Mouse (Mus musculus) gastrocnemius, postnatal 4 days (tissue): ENCODE results near the gene Scfd2. TPM values are rescaled to one million over a fixed set of nuclear protein-coding genes. Genes with fewer than 3 reads are reported as not detected.

ENCODE experiments used
- DNase-seq, 2 experiments: peaks; one replicate each; pipeline ENCODE4 v3.0.0; 2021 to 2022; ENCODE audit warnings: low spot score in 2 of 2, mixed read lengths in 2 of 2
- total RNA-seq, 2 experiments: library from RNA; stranded (reverse); gene quantifications; 2 replicates each; pipeline ENCODE4 v1.2.3; 2021

Gene Scfd2
- total RNA-seq, 2 experiments from 2014 or later = 14.2 to 14.3 TPM

DNA sequence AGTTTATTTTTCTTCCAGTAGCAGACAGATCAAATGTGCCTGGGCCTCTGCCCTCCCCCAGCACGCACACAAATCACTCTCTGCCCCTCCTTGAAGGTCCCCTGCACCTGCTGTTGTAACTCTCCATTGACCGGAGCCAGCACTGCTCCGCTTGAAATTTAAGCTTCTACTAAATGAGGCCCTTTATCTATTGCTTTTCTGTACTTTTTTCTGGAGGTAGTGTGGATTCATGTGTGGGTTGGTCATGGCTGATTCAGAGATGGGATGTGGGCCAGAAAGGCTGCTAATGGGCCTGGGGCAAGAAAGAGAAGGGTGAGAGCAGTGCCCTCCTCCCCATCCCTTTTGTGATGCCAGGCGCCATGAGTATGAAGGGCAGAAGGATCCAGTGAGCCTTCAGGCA lies 285.1 kb downstream of the Scfd2 start:
- DNase-seq = no peak

DNA sequence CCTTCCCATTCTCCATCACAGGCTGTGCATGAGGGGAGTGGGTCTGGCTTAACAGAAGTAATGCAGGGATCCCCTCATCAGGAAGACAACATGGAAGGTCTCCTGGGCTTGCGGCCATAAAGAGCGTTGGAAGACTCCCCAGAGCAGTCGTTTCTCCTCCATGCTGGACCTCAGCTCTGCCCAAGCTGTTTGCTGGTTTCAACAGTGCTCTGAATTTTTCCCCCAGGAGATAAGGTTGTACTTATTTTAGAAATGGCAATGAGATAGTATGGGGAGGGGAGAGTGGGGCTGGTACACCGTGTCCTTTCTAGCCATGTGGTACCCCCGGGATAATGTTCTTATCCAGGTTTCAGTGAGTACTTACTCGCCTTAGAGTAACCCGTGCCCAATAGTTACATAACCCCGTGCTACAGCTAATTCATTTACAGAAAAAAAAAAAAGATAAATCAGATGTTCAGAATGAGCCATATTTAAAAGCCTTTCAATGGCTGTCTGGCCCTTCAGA lies 285.9 kb downstream of the Scfd2 start:
- no peak for DNase-seq

DNA sequence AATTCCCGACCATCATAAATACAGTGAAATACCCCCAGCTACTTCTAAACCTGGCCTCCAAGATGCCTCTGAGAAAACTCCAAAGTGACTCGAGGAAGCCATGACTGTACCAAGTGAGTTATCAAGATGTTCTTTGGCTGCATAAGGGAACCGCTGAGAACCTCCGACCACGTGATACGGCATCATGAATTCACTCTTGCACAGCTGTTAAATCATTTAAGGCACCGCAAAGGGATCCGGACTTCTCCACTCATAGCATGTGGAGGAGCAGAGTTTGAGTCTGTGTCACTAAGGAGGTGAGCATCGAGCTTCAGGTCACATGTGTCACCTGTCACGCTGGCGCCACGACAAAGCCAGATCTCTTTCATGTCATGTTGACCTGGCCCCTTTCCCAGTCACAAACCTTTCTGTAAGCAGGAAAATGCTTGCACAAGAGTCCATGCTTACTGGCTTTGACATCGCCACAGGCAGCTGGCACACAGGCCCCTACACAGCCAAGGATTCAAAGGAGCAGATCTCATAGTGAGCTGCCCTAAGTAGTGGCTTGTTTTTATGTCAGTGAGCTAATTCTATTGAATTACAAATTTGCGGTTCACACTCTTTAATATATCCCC lies 287.0 kb downstream of the Scfd2 start:
- DNase-seq = no peak

DNA sequence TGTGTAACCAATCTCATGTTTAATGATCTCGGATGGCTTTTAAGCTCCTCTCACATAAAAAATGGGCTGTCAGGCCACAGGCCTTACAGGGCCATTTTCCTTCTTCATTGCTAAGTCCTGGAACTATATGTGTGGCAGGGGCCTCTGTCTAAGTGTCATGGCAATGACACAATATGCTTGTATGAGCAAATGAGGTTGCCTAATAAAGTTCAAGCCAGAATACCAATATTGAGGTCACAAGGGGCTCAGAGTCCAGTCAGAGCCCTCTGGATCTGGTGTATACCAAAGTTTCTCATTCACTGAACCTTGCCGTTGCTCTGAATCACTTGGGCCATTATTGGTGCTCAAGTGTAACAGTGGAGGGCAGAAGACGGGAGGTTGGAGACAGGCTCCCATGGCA lies 288.9 kb downstream of the Scfd2 start:
- no peak for DNase-seq

DNA sequence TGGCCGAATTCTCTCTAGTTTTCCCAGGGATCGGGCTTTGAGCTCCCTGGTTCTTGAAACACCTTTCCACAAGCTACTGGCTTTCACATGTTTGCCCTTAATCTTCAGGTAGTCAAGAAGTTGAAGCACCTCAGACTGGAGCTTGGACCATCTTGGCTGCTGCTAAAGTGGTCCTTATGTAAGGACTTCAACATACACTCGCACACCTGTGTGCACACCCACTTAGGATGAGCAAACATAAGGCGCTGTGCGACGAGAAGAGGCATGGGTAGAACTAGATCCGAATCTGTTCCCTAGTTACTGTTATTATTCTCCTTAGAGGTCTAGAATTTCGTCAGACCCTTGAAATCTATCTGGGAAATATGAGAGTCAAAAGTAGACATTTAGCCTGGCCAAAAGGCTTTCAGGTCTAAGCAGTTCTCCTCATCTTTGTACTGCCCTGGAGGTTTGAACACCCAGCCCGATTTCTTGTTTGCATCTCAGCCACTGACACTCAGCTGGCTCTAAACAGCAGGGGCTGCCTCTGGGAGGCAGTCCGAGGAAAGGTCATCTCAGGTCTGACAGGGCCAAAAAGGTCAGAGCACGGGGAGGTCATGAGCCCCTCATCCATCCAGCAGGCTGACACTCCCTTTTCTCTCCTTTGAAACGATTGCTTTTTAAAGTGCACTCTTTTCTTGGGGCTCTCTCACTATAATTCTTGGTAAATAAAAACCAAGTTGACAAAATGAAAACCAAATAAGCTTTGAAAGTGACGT lies 290.5 kb downstream of the Scfd2 start:
- DNase-seq = no peak

DNA sequence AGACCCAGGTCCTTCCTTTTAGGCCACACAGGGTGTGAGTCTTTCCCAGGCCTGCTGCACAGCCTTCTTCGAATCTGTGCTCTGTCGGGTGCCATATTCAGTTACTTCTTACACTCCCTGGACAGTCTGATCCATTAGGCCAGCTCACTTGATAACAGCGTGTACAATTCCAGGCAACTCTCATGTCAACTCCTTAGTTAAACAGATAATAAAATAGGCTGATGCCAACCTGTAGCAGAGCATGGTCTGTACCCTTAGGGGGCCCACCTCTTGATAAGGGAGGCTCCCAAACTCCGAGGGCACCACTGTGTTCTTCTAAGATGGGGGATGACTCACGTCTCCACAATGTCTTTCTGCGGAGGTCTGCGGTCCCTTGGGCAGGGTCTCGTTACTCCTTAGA lies 291.3 kb downstream of the Scfd2 start:
- no peak for DNase-seq

DNA sequence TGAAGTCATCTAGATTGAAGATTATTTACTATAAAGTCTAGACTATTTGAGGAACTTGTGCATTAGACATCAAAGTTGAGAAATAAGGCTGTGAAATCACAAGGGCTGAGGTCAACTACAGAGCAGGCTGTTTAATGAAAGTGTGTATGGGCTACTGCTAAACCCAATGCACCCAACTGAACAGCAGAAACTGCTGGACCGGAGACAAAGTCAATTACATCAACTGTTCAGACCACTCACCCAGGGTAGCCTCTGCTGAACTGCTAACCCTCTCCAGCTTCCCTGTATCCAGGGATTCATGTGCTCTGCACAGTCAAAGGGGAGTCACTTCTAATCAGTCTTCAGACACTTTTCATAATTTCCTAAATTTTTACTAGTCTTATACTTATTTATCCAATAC lies 292.2 kb downstream of the Scfd2 start:
- DNase-seq = no peak

DNA sequence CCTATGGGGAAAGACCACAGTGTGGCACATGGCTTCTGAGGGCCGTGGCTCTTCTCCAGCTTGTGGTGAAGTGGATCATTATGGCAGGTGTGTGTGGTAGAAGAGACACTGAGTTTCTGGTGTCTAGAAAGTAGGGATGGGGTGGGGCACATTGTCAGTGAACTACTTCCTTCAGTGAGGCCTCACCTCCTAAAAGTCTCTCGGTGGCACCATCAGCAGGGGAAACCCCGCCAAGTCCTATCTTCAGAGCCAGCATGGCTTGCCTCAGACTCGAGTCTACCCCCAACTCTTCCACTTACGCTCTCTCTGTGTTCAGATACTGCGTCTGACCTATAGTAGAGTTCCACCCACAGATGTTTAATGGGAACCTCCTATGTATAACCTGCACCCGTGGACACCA lies 297.8 kb downstream of the Scfd2 start:
- DNase-seq = no peak

DNA sequence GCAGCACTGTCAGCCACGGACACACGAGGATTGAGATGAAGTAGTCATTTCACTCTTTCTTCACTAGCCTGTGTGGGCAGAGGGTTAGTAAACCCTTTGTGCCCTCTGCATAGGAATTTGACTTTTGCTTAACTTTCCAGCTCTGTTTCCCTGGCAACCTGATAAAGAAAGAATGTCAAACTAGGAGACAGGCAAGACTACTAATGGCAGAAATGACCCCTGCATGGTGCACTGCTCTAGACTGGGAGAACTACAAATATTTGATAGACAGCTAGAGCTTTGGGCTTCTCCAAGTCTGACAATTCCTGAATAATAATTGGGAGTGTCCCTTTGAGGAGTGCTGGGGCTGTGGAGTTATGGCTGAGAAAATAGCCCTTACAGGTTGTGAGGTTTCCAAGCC lies 301.0 kb downstream of the Scfd2 start:
- DNase-seq = no peak

DNA sequence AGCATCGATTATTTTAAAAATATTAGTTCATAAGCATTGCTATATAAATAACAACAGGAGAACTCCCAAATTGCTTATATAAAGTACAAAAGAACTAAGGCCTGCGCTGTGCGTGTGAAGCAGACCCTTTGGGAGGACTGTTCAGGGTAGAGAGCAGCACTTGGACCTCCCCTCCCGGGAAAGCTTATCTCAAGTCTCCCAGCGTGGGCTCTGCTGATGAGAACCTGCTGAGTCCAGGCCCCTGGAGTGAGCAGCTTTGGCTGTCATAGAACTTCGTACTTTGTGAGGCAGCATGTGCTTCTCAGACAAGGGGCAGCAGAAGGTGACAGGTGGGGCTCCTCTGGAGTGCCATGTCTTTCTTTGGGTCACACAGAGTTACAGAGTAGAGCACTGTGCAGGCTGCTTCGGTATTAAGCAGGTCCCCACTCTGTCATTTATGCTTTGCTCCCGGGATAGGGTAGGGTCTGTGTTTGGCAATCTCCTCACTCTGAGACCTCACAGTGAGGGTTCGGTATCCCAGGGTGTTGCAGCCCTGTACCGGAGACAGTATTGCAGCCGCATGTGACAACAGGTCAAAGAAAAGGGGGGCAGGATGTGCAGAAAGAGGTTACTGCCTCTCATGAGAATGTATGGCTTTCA lies 301.7 kb downstream of the Scfd2 start:
- no peak for DNase-seq

DNA sequence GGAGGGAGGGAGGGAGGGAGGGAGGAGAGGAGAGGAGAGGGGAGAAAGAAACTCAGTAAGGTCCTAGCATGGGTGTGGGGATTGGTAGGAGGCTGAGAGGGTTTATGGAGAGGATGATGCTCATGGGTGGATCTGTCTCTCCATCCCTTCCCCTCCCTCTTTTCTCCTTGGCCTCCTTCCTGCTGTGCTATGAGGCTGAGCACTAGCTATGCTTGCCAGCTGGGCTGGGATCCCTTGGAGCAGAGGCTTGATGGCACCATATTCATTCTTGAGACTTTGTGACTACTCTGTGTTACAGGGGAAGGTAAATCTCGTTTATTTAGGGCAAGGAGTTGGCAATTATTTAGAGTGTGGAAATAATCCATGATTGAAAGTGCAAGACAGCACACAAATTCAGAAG lies 302.6 kb downstream of the Scfd2 start:
- DNase-seq = no peak

DNA sequence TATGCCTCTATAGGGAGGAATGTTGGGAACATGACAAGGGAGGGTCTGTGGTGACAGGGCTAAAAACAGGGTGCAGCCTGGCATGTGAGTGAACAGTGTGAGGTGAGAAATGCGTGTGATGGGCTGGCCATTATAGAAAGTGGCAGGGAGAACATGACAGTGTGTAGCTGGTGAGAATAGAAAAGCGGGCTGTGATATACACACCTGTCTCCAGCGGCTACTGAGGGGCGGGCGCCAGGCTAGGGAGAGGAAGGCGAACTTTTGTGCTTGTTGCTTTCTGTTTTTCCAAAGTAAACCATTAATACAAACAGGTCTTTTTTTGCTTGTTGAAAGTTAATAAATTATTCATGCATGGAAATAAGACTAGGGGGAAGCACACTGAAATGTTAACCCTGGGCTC lies 304.2 kb downstream of the Scfd2 start:
- DNase-seq = no peak

DNA sequence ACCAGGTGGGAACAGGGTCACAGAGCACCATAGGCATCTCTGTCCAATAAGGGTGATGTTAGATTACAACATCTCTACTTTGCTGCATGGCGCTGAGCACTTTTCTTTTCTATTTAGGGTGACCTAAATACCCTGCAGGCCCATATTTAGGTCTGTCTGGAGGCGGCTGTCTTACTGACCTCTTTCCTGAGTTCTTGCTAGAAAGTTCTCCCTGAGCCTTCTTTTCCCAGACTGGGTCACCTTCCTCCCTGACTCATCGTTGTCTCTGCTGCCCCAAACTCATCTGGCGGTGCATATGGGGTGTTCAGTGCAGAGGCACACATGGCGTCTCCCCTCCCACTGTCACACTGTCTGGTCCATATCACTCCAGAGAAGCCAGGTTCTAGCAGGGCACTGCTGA lies 305.4 kb downstream of the Scfd2 start:
- DNase-seq = no peak

DNA sequence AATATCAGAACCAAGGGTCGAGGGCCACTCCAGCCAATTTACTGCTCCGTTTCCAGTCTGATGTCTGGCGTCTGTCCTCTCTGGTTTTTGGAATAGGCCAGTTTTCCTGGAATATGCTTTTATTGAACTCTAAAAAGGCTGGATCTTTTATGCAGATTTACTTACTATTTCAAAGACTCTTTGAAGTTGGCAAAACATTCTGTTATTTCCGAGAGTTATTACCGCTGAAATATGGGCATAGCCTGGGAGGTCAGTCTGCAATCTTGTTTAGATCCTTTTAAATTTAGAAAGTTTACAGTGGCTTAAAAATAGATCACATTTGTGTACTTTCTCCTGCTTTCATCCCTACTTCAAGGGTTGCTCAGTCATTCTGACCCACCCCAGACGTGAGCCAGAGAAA lies 307.1 kb downstream of the Scfd2 start:
- no peak for DNase-seq

DNA sequence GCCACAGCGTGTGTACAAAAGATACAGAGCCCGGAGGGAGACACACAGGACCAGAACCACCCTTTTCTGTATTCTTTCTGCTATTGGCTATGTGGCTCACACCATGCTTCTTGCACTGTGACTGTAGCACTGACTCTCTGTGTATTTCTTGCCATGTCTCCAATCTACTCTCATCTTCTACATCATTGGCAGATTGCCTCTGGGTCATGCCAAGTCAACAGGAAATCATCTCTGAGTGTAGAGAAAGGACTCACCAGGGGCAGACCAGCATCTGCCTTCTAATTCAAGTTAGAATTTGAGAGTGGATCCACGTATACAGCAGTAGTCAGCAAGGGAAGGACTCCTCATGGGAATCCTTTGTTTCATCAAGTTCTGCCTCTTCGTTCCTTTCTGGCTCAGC lies 308.9 kb downstream of the Scfd2 start:
- DNase-seq = no peak

DNA sequence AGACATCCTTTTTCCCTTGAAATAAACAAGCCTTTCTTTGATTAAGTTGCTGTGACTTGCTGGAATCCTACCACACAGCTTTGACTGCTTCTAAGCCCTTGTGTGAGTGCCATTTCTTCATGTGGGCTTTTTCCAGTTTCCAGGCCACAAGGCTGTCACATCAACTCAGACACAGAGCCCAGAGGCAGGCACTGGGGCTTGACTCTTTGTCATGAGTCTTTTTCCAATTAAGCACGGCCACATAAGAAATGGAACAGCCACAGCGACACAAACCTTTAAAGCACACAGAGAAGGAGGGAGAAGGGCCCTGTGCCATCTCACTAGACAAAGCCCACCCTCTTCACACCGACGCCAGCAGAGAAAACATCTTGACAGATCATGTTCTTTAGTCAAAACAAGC lies 313.0 kb downstream of the Scfd2 start:
- no peak for DNase-seq

DNA sequence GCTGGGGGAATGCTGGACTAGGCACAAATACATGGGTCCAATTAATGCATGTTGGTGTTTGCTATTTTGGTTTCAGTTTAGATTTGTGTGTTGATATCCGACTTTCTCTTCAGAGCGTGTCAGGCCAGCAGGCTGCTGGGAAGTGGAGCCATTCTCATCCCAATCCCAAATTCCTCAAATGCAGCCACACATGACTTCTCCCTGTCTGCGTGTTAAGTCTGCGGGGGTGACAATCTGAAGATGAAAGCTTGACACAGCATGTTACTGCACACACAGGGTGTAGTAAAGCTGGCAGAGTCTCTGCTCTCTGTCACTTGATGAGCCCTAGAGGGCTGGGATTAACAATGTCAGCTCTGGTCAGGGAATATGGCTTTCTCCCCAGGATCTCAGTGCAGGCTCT lies 316.4 kb downstream of the Scfd2 start:
- DNase-seq = no peak

DNA sequence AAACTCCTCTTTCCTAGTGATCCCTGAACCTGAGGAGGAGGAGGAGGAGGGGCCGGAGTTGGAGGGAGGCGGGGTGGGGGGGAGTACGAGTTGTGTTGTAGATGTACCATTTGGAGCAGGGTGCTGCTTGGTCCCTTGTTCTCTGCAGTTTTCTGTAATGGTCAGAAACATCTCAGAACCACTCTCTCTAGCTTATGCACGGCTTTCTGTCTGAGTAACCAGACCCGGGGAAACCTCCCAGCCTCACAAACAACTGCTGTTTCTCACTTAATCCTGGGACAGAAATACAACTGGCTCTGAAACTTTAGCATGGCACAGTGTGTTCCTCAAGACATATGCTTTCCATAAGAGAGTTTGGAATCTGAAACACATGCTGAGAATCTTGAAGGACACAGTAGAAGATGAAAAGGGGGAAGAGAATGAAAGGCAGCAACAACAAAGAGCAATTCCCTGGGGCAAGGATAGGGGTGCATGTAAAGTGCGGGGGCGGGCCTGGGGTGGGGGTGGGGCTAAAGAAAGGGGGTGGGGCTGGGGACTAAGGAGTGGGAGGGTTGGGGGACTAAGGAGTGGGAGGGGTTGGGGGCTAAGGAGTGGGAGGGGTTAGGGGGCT lies 317.0 kb downstream of the Scfd2 start:
- no peak for DNase-seq

DNA sequence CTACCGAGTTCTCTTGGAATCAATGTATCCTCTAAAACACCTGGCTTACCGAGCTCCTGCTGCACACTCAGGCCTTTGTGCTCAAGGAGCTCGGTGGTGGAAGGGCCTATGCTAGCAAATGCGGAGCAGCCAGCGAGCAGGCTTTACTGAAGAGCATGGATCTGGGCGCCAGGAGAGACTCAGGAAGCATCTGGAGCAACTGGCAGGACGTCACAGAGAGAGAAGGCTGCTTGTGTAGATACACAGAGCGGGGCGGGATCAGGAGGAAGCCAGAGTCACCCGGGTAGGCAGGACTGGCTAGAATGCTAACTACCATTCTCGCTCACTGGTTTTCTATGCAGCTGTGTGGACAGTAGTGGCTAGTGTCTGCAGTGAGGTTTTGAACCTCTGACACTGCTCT lies 320.2 kb downstream of the Scfd2 start:
- DNase-seq = no peak

DNA sequence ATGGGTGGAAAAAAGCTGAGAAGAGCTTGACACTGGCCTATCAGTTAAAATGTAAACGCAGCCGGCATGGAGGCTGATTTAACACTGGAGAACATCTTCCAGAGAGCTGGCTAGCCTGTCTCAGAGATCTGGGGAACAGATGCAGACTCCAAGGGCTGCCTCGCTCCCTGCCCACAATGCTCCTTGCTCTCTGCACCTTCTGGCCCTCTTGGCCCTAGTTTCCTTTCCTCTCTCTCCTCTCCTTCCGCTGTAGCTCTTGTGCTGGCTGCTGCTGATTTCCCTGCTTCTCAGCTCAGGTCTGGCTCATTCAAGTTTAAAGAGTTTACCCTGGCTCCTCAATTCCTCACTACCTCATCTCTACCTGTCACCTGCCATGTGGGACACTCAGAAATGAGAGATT lies 321.9 kb downstream of the Scfd2 start:
- no peak for DNase-seq

DNA sequence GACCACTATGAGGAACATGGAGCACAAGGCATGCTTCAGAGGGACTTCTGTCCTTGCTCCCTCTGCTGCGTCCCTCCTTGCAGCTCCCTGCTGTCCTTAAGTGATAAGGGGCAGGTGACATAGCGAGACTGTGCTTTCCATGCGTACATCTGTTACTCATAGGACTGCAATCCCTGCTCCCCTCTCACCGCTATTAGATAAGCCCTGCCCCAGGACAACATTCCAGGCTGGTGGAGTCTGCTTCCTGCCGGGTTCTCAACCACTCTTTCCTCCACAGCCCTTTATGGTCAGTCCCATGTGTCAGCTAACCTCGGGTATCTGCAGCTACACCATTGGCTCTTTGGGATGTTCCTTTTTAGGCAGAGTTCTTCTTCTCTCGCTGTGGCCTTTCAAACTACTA lies 323.1 kb downstream of the Scfd2 start:
- no peak for DNase-seq

DNA sequence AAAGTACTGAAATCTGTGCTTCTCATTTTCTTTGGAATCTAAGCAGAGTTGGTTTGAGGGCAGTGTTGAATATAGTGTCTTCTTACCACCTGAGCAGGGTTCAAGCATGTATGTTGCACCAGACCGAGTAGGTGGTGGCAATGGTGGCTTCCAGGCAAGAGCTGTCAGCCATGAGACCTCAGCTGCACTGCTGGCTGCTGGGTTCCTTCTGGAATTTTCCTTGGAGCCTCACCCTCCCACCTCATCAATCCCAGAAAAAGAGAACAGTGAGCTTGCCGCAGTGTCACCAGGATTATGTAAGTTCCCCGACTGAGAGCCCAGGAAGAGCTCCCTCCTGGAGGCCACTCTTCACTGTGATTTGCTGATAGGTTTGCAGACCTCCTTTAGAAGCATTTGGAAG lies 324.4 kb downstream of the Scfd2 start:
- DNase-seq = no peak
